Mouse (Mus musculus) stomach, embryonic 14.5 days (tissue): ENCODE data around the gene Sult2a5. TPM values are rescaled to one million over a fixed set of nuclear protein-coding genes. Genes with fewer than 3 reads are reported as not detected.

Source experiments
- ATAC-seq: fragments of 200-750 bp; cut with Nextera tagmentation; 2 replicates; pipeline ENCODE4 v1.8.0; 2017; ENCODE audit warnings: low read depth, moderate TSS enrichment; ENCODE audit not compliant: insufficient number of reproducible peaks, insufficient read depth, low FRiP score
- H3K27ac ChIP-seq: fragments of 300-500 bp; sonication (generic); 2 replicates; pipeline ENCODE4 v1.5.1; 2014; ENCODE audit warnings: mild to moderate bottlenecking, low read length, moderate library complexity, mixed read lengths
- H3K27me3 ChIP-seq: fragments of 300-500 bp; sonication (generic); 2 replicates; pipeline ENCODE4 v1.6.1; 2014; ENCODE audit warnings: low read length, control low read depth, mixed read lengths; ENCODE audit not compliant: control insufficient read depth, insufficient read depth
- H3K36me3 ChIP-seq: fragments of 300-500 bp; sonication (generic); 2 replicates; pipeline ENCODE4 v1.6.1; 2014; ENCODE audit warnings: mild to moderate bottlenecking, control low read depth, low read length, moderate library complexity, mixed read lengths; ENCODE audit not compliant: control insufficient read depth, insufficient read depth
- H3K4me1 ChIP-seq: fragments of 300-500 bp; sonication (generic); 2 replicates; pipeline ENCODE4 v1.6.1; 2014; ENCODE audit warnings: low read length, control low read depth, mixed read lengths; ENCODE audit not compliant: control insufficient read depth, insufficient read depth
- H3K4me2 ChIP-seq: fragments of 300-500 bp; sonication (generic); replicated peaks from 2 replicates; pipeline ENCODE4 v1.6.1; 2014; ENCODE audit warnings: low read depth, low read length, control low read depth
- H3K4me3 ChIP-seq: fragments of 300-500 bp; sonication (generic); 2 replicates; pipeline ENCODE4 v1.5.1; 2014; ENCODE audit warnings: low read depth, low read length, control low read depth
- H3K9ac ChIP-seq: fragments of 300-500 bp; sonication (generic); replicated peaks from 2 replicates; pipeline ENCODE4 v1.6.1; 2014; ENCODE audit warnings: low read depth, mild to moderate bottlenecking, control low read depth, low read length, moderate library complexity, mixed read lengths
- H3K9me3 ChIP-seq: fragments of 300-500 bp; sonication (generic); 2 replicates; pipeline ENCODE4 v1.6.1; 2016; ENCODE audit warnings: low read depth, low read length, control low read depth; ENCODE audit not compliant: control insufficient read depth
- polyA plus RNA-seq: library from polyadenylated mRNA; unstranded; fragments of >200 nt; fragmentation: Nextera tagmentation; extraction: Ambion mirVana; gene quantifications from 2 replicates; pipeline ENCODE4 v1.2.1, GENCODE M21; 2014

Gene Sult2a5
- not detected in 2 replicates for polyA plus RNA-seq

GRCm38 (mm10) chr7:13623667-13624066 lies at the start of gene Sult2a5:
Gene Sult2a5 (plus strand): TSS chr7:13623967.
- Histone ChIP-seq H3K4me1 (no peaks in the 10 kb centered on the region), H3K4me3 (no peak within 1 kb of the TSS), H3K36me3 (no peaks in the 10 kb centered on the region), H3K9me3 (no peaks in the 10 kb centered on the region), H3K27ac (no peak within 1 kb of the TSS), H3K9ac (no peak within 1 kb of the TSS), H3K4me2 (no peak within 1 kb of the TSS), H3K27me3 (no peaks in the 10 kb centered on the region)
- ATAC-seq, result no peak

Other genes with a start within 250 kb of the Sult2a5 start
- gene Cabp5, start 225.8 kb upstream of the Sult2a5 start, polyA plus RNA-seq, result 0.17 TPM in 1 of 2 replicates, not detected in the other
- gene Bsph1, start 173.1 kb upstream of the Sult2a5 start, polyA plus RNA-seq, result not detected in 2 replicates
- not detected in 2 replicates for gene Bsph2, start 52.9 kb upstream of the Sult2a5 start, polyA plus RNA-seq
- not detected in 2 replicates for gene Sult2a2, start 109.5 kb downstream of the Sult2a5 start, polyA plus RNA-seq
- gene Sult2a1, start 213.4 kb downstream of the Sult2a5 start, polyA plus RNA-seq, result not detected in 2 replicates